Mouse (Mus musculus) c-Kit-positive CD71-positive TER-119-negative erythroid progenitor cells, embryonic 14.5 days (primary cell): ENCODE measurements around the gene Olfr606.
"Not testable (repeated sequence)": the region's sequence is repeated elsewhere in the genome, so short reads cannot be mapped to it uniquely, and the experiment has no call there.

ENCODE experiments used
- DNase-seq: peaks from one replicate; pipeline ENCODE4 v3.0.0-alpha.2; 2013; ENCODE audit warnings: low read depth

Olfr606 gene

GRCm38 (mm10) chr7:103448746-103449145 is at the start of gene Olfr606:
Olfr606 (plus strand) TSS chr7:103449046.
- no peak for DNase-seq

GRCm38 (mm10) chr7:103406521-103407055 is 42.3 kb upstream of the Olfr606 start:
- DNase-seq, result not testable (repeated sequence)

GRCm38 (mm10) chr7:103414772-103415171 is 34.1 kb upstream of the Olfr606 start, which contains the start of gene Usp17lc:
Usp17lc (plus strand) TSS chr7:103415072.
- not testable (repeated sequence) for DNase-seq

DNA sequence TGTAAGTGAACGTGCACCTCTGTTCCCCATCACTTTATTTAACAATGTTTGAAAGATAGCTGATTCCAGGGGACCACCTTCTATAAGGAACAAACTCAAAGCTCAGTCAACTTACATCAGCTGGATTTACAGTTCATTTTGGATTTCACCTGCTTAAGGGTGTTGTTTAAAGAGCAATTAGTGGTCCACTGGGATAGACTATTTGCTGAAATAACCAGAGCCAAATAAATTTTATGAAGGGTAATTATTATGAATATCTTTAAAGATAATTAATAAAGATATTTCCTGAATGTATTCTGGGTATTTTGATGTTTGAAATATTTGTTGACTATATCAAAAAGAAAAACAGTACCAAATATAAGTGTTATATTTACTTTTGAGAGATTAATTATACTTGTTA is 3.5 kb upstream of the Olfr606 start, which contains the start of gene Olfr605:
Gene Olfr605 (minus strand): TSS at position 101 of the 400 bp plus-strand sequence.
- no peak for DNase-seq

GRCm38 (mm10) chr7:103460590-103460989 is 11.7 kb downstream of the Olfr606 start:
- no peak for DNase-seq

- no peak for DNase-seq
Measured at GRCm38 (mm10) chr7:103469577-103469976, 20.7 kb downstream of the Olfr606 start, which contains the start of gene Olfr608. Olfr608 (plus strand) TSS chr7:103469877.

DNA sequence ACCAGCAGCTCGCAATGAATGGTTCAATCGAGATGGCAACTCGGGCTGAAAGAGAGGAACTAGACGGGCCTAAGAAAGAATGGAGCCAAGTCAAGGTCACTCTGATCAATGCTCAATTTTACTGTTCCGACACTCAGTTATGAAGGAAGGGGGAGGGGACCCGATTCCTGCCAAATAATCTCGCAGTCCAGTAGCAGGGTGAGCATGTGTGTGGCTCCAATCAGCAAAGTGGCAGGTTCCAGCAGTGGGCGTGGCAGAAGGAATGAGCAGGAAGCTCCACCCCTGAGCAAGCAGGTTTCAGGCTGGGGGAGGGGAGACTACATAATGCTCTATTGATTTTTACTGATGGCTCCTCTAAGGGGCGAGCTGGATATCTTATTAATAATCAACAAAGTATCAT is 28.3 kb downstream of the Olfr606 start:
- DNase-seq, result not testable (repeated sequence)

DNA sequence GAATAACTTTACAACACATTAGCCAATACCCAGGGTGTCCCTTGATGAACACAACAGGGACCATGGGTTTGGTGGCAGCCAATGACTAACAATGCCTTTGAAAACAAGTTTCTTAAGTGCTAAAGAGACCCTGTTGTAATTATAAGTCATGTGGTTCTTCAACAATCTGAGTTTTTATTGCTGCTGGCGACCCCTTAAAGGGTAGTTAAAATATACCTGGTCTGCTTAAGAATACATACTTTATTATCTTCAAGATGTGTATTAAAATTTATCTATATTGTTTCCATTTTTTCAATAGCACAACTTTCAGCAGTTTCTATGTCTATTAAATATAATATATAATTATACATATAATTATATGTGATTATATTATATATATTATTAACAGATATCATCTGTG is 49.1 kb downstream of the Olfr606 start, which contains the start of gene Olfr609:
Gene Olfr609 (minus strand): TSS at position 101 of the 400 bp plus-strand sequence.
- DNase-seq, result no peak
